Mouse (Mus musculus): ENCODE results near the gene Nkd1.

The Nkd1 gene

GRCm38 (mm10) chr8:88577666-88578065 lies 56.5 kb downstream of the Nkd1 start:
- peak; percentile 63 to 71 for DNase-seq

GRCm38 (mm10) chr8:88578413-88579175 lies 57.4 kb downstream of the Nkd1 start:
- peak; percentile 60 to 74 for DNase-seq

GRCm38 (mm10) chr8:88579246-88579645 lies 58.1 kb downstream of the Nkd1 start:
- peak; percentile 64 to 70 for DNase-seq

GRCm38 (mm10) chr8:88579668-88580330 lies 58.6 kb downstream of the Nkd1 start:
- peak; percentile 78 to 87 for DNase-seq

GRCm38 (mm10) chr8:88580785-88581184 lies 59.6 kb downstream of the Nkd1 start:
- no peak for DNase-seq

GRCm38 (mm10) chr8:88583863-88584262 lies 62.7 kb downstream of the Nkd1 start:
- DNase-seq: peak in 1 of 2 experiments; percentile 48

GRCm38 (mm10) chr8:88588205-88588889 lies 67.2 kb downstream of the Nkd1 start:
- no peak for DNase-seq

- peak in 1 of 2 experiments; percentile 35 for DNase-seq
Observed at GRCm38 (mm10) chr8:88590226-88590625, 69.1 kb downstream of the Nkd1 start.

- DNase-seq: peak in 1 of 2 experiments; percentile 14
Observed at GRCm38 (mm10) chr8:88593947-88594346, 72.8 kb downstream of the Nkd1 start.

GRCm38 (mm10) chr8:88596042-88596441 lies 74.9 kb downstream of the Nkd1 start:
- DNase-seq: peak; percentile 52 to 56

GRCm38 (mm10) chr8:88598578-88598977 lies 77.4 kb downstream of the Nkd1 start:
- DNase-seq: peak in 1 of 2 experiments; percentile 18

GRCm38 (mm10) chr8:88599491-88599890 lies 78.3 kb downstream of the Nkd1 start:
- DNase-seq: peak in 1 of 2 experiments; percentile 35

- peak in 1 of 2 experiments; percentile 65 for DNase-seq
Observed at GRCm38 (mm10) chr8:88603446-88603989, 82.4 kb downstream of the Nkd1 start.

GRCm38 (mm10) chr8:88604065-88605038 lies 83.2 kb downstream of the Nkd1 start:
- DNase-seq: peak; percentile 88 to 94

- peak; percentile 63 to 68 for DNase-seq
Observed at GRCm38 (mm10) chr8:88605361-88606040, 84.3 kb downstream of the Nkd1 start.

GRCm38 (mm10) chr8:88609036-88609435 lies 87.9 kb downstream of the Nkd1 start:
- no peak for DNase-seq

- DNase-seq: no peak
Observed at GRCm38 (mm10) chr8:88610271-88610670, 89.1 kb downstream of the Nkd1 start.

- DNase-seq: peak in 1 of 2 experiments; percentile 52
Observed at GRCm38 (mm10) chr8:88614981-88615380, 93.8 kb downstream of the Nkd1 start.

- DNase-seq: no peak
Observed at GRCm38 (mm10) chr8:88618612-88619011, 97.5 kb downstream of the Nkd1 start.

- peak in 1 of 2 experiments; percentile 39 for DNase-seq
Observed at GRCm38 (mm10) chr8:88619513-88619912, 98.4 kb downstream of the Nkd1 start.

- DNase-seq: peak; percentile 50 to 59
Observed at GRCm38 (mm10) chr8:88620931-88621330, 99.8 kb downstream of the Nkd1 start.
